Mouse (Mus musculus) limb, embryonic 10.5 days (tissue): ENCODE measurements around the gene Rgp1. TPM values are rescaled to one million over a fixed set of nuclear protein-coding genes. Genes with fewer than 3 reads are reported as not detected.

Source experiments
- microRNA-seq: library from miRNA; unstranded; fragments of <30 nt; microRNA quantifications from one replicate; pipeline ENCODE4, GENCODE M21; 2017
- polyA plus RNA-seq: library from polyadenylated mRNA; unstranded; fragments of >200 nt; fragmentation: Nextera tagmentation; extraction: Ambion mirVana; gene quantifications from 2 replicates; pipeline ENCODE4 v1.2.1, GENCODE M21; 2016

Gene Rgp1
- polyA plus RNA-seq, 1 experiment from 2014 or later, result 30.0 TPM

Small RNA genes within 50 kb of the gene (microRNA-seq; reads per million reads assigned to microRNA genes)
- not detected for gene Gm25262

Other genes with a start within 250 kb of the Rgp1 start
- 3.4 and 5.8 TPM in 2 replicates for gene Rusc2, start 196.7 kb upstream of the Rgp1 start, polyA plus RNA-seq
- gene Fam166b, start 149.6 kb upstream of the Rgp1 start, polyA plus RNA-seq, result 0.18 TPM in 1 of 2 replicates, not detected in the other
- gene Tesk1, start 136.8 kb upstream of the Rgp1 start, polyA plus RNA-seq, result 7.5 and 9.7 TPM in 2 replicates
- gene Cd72, start 124.1 kb upstream of the Rgp1 start, polyA plus RNA-seq, result 2.0 and 2.3 TPM in 2 replicates
- not detected in 2 replicates for gene Sit1, start 95.0 kb upstream of the Rgp1 start, polyA plus RNA-seq
- 44.3 and 50.8 TPM in 2 replicates for gene Ccdc107, start 85.8 kb upstream of the Rgp1 start, polyA plus RNA-seq
- gene Arhgef39, start 79.0 kb upstream of the Rgp1 start, polyA plus RNA-seq, result 45.1 and 49.8 TPM in 2 replicates
- 1.0 and 1.3 TPM in 2 replicates for gene Car9, start 71.7 kb upstream of the Rgp1 start, polyA plus RNA-seq
- 45.4 and 60.0 TPM in 2 replicates for gene Tpm2, start 55.0 kb upstream of the Rgp1 start, polyA plus RNA-seq
- gene Creb3, start 16.4 kb upstream of the Rgp1 start, polyA plus RNA-seq, result 27.3 and 40.5 TPM in 2 replicates
- gene Tln1, start 16.0 kb upstream of the Rgp1 start, polyA plus RNA-seq, result 46.8 and 51.1 TPM in 2 replicates
- gene Gba2, start 158 bp downstream of the Rgp1 start, polyA plus RNA-seq, result 24.3 and 29.2 TPM in 2 replicates
- gene Msmp, start 5.8 kb downstream of the Rgp1 start, polyA plus RNA-seq, result 0.44 TPM in 1 of 2 replicates, not detected in the other
- 2.8 and 4.8 TPM in 2 replicates for gene Npr2, start 53.2 kb downstream of the Rgp1 start, polyA plus RNA-seq
- 1.0 and 1.2 TPM in 2 replicates for gene Spag8, start 74.9 kb downstream of the Rgp1 start, polyA plus RNA-seq
- 61.9 and 66.4 TPM in 2 replicates for gene Hint2, start 77.8 kb downstream of the Rgp1 start, polyA plus RNA-seq
- 2.2 and 3.4 TPM in 2 replicates for gene Tmem8b, start 90.3 kb downstream of the Rgp1 start, polyA plus RNA-seq
- 1.6 and 1.7 TPM in 2 replicates for gene Fam221b, start 90.4 kb downstream of the Rgp1 start, polyA plus RNA-seq
- gene Olfr70, start 122.1 kb downstream of the Rgp1 start, polyA plus RNA-seq, result not detected in 2 replicates
- not detected in 2 replicates for gene Olfr71, start 131.5 kb downstream of the Rgp1 start, polyA plus RNA-seq
- 0.35 and 0.40 TPM in 2 replicates for gene Hrct1, start 148.5 kb downstream of the Rgp1 start, polyA plus RNA-seq
- 0.05 and 0.10 TPM in 2 replicates for gene Spaar, start 151.3 kb downstream of the Rgp1 start, polyA plus RNA-seq
- not detected in 2 replicates for gene Olfr159, start 192.3 kb downstream of the Rgp1 start, polyA plus RNA-seq
- not detected in 2 replicates for gene Olfr156, start 245.2 kb downstream of the Rgp1 start, polyA plus RNA-seq